Mouse (Mus musculus): Measurements from ENCODE around the gene Tmem240.
A peak's percentile ranks its signal among the peaks of the same experiment; 100 is the strongest.

- TF ChIP-seq CTCF (IDR thresholded peaks at IDR 0.05; ENCODE audit: low read depth, low read length) (no peak), POLR2A (IDR thresholded peaks at IDR 0.05; ENCODE audit: insufficient read depth, low read length) (peak; percentile 25)
Measured at GRCm38 (mm10) chr4:155696261-155697255, 38.0 kb upstream of the Tmem240 start.

All from ES-Bruce4 (cell line).